8 mouse cellular contexts compared by ENCODE assay signal in the genomic region with DNA sequence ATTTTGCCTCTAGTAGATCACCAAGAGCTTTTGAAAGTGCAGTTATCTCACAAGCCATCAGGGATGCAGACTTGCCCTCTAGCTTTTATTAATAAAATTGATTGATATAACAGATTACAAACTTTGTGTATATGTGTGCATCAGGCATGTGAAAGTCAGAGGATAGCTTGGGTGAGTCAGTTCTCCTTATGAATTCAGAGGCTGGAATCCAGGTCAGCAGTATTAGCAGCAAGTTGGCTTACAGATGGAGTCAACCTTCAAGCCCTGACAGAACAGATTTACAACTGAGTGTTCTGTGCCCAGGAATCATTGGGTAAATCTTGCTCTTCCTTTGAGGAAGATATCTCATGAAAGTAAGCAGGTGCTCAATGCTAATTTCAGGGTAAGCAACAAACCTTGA. TPM values are rescaled to one million over a fixed set of nuclear protein-coding genes. Genes with fewer than 3 reads are reported as not detected.
DNase-seq lines count a peak whose midpoint lies in the region; ATAC-seq and TF ChIP-seq lines count a peak whose summit lies in the region.

No protein-coding gene starts in this region.

- no peak for TF ChIP-seq POLR2A in heart, adult 2 months (IDR thresholded peaks at IDR 0.05; ENCODE audit: insufficient read depth, low read depth, low read length)
- no peak for TF ChIP-seq POLR2A in CH12.LX (IDR thresholded peaks at IDR 0.05; ENCODE audit: low read depth, low read length)

- H3K4me2 ChIP-seq in CH12.LX (ENCODE audit: insufficient read depth, low read depth, poor library complexity, severe bottlenecking): peak overlapping the region; percentile 72
- H3K4me2 ChIP-seq in liver, embryonic 13.5 days: peak overlapping the region; percentile 81

- ATAC-seq in liver, embryonic 13.5 days (ENCODE audit: low read depth): no peak

- TF ChIP-seq RAD21 in CH12.LX (IDR thresholded peaks at IDR 0.05; ENCODE audit: low read depth, low read length): no peak

- no peak for DNase-seq in heart, adult 2 months
- no peak for DNase-seq in heart, adult 18-20 months
- no peak for DNase-seq in CH12.LX (ENCODE audit: extremely low read depth)
- peak; percentile 8 for DNase-seq in fibroblast of lung, adult 2 months (ENCODE audit: low read depth)
- no peak for DNase-seq in liver, embryonic 13.5 days
- no peak for DNase-seq in right cerebral cortex, postnatal 4 days
- DNase-seq in urinary bladder, postnatal 25 days (ENCODE audit: low spot score): no peak
- DNase-seq in retina, postnatal 1 day: no peak

- H3K4me3 ChIP-seq in heart, adult 2 months: peak overlapping the region; percentile 75
- H3K4me3 ChIP-seq in CH12.LX (replicated peaks in 1 of 3; ENCODE audit: low read depth in 2 of 3, low read length in 2 of 3, poor library complexity in 1 of 3): peak overlapping the region; percentile 64 to 72 (median 71)
- H3K4me3 ChIP-seq in liver, embryonic 13.5 days (replicated peaks): peak overlapping the region; percentile 79

- in situ Hi-C loops in CH12.LX (cut with MboI; ENCODE audit: low pct_ligation_motif_present, low pct_unique_long_range_greater_than_20kb, low sequenced_read_pairs): loop anchor here (25.0 kb wide), 1 partner anchor 254 kb away; a partner anchor contains a TSS

- no peak for TF ChIP-seq EP300 in heart, adult 2 months (IDR thresholded peaks at IDR 0.05; ENCODE audit: insufficient read depth, low read depth, low read length)
- no peak for TF ChIP-seq EP300 in CH12.LX (IDR thresholded peaks at IDR 0.05; ENCODE audit: low read length)

- dilution Hi-C loops in CH12.LX (cut with MboI; ENCODE audit: extremely low pct_ligation_motif_present, extremely low pct_unique_long_range_greater_than_20kb, low sequenced_read_pairs): no loop called here

- no peaks in the 10 kb centered on the region; the same call in 1 of the 2 replicates for H3K36me3 ChIP-seq in heart, adult 2 months (ENCODE audit: control insufficient read depth, insufficient read depth, low read length)
- peaks cover 4 to 22% of the 10 kb centered on the region in 2 experiments for H3K36me3 ChIP-seq in CH12.LX (replicated peaks in 1 of 2; ENCODE audit: control insufficient read depth in 1 of 2, insufficient read depth in 1 of 2, low read length in 1 of 2)
- H3K36me3 ChIP-seq in liver, embryonic 13.5 days: no peaks in the 10 kb centered on the region

- H3K27ac ChIP-seq in heart, adult 2 months: peak overlapping the region; percentile 94
- H3K27ac ChIP-seq in CH12.LX (ENCODE audit: insufficient read depth, low read depth): no peak overlapping the region
- peak overlapping the region; percentile 93 for H3K27ac ChIP-seq in liver, embryonic 13.5 days

- H3K27me3 ChIP-seq in heart, adult 2 months (ENCODE audit: control insufficient read depth, insufficient read depth, low read length): no peaks in the 10 kb centered on the region
- no peaks in the 10 kb centered on the region for H3K27me3 ChIP-seq in CH12.LX (replicated peaks)
- H3K27me3 ChIP-seq in liver, embryonic 13.5 days: no peaks in the 10 kb centered on the region

- H3K4me1 ChIP-seq in heart, adult 2 months (ENCODE audit: control insufficient read depth, insufficient read depth, low read length): peaks cover 5% of the 10 kb centered on the region
- peaks cover 8 to 43% of the 10 kb centered on the region in 2 experiments; a peak in 3 of 4 replicates for H3K4me1 ChIP-seq in CH12.LX (ENCODE audit: control insufficient read depth in 1 of 2, insufficient read depth in 2 of 2)
- peaks cover 24% of the 10 kb centered on the region for H3K4me1 ChIP-seq in liver, embryonic 13.5 days (replicated peaks)

- H3K79me2 ChIP-seq in heart, adult 2 months (replicated peaks; ENCODE audit: control insufficient read depth, insufficient read depth, low read length): no peaks in the 10 kb centered on the region
- peaks cover 18% of the 10 kb centered on the region for H3K79me2 ChIP-seq in CH12.LX (replicated peaks; ENCODE audit: control insufficient read depth, extremely low read depth, insufficient read depth, poor library complexity, severe bottlenecking)

- intact Hi-C loops in heart, adult 2 months (cut with DNase I): loop anchor here (5.0 to 10.0 kb wide), 3 partner anchors 121 to 384 kb away; a partner anchor contains a TSS

- no peaks in the 10 kb centered on the region for H3K9me3 ChIP-seq in CH12.LX (replicated peaks; ENCODE audit: low read length)
- H3K9me3 ChIP-seq in liver, embryonic 13.5 days (replicated peaks): no peaks in the 10 kb centered on the region

- H3K9ac ChIP-seq in heart, adult 2 months (ENCODE audit: low read depth, low read length): no peak overlapping the region
- peak overlapping the region; percentile 86 for H3K9ac ChIP-seq in CH12.LX (ENCODE audit: insufficient read depth, low read depth)
- H3K9ac ChIP-seq in liver, embryonic 13.5 days: peak overlapping the region; percentile 85

- no peak for TF ChIP-seq CTCF in heart, adult 2 months (IDR thresholded peaks at IDR 0.05)
- TF ChIP-seq CTCF in CH12.LX (conservative IDR thresholded peaks at IDR 0.05 in 1 of 2, IDR thresholded peaks at IDR 0.05 in 1 of 2; ENCODE audit: low read depth in 2 of 2, low read length in 2 of 2): no peak

TF ChIP-seq in CH12.LX, 34 proteins besides CTCF, POLR2A, EP300 and RAD21:
- 0 out of 2 replicates have a peak, but pooled peaks have one; percentile 8 for TF ChIP-seq UBTF (IDR thresholded peaks at IDR 0.05; ENCODE audit: low read depth, low read length)
- no peak for TF ChIP-seq CHD1 (IDR thresholded peaks at IDR 0.05; ENCODE audit: low read depth, low read length)

RNA-seq across cellular contexts. Expression of a gene that starts 0.9 kb away (rescaled TPM):
- total RNA-seq in heart, adult 2 months (2021): 1 to 10 TPM; 8.1 to 9.8 TPM
- polyA plus RNA-seq in heart, adult 2 months (2012; rRNA removed): 2.1 and 5.3 TPM in 2 replicates
- 10 to 100 TPM in 1 of 2 experiments, 1 to 10 TPM in 1; 9.6 to 11.3 TPM for total RNA-seq in heart, adult 18-20 months (2021)
- 44.3 and 45.5 TPM in 2 replicates for total RNA-seq in CH12.LX (2012; rRNA removed)
- 97.0 and 109 TPM in 2 replicates for total RNA-seq in CH12.LX (2014; rRNA removed)
- 62.5 and 63.1 TPM in 2 replicates for polyA plus RNA-seq in CH12.LX (2012; ENCODE audit: insufficient read length, low read depth)
- polyA plus RNA-seq in liver, embryonic 13.5 days (2015; fragmentation: Nextera tagmentation; extraction: Ambion mirVana): 8.4 and 12.0 TPM in 2 replicates
